Mouse (Mus musculus) T-helper 17 cell (primary cell): ENCODE results near the gene Olfr155.

Experiments
- in situ Hi-C, 2 experiments: fragments of 300-600 bp; cut with MboI, MseI; formaldehyde crosslinking; loops; 1 replicate in 1 of 2; 2 replicates in 1 of 2; pipeline ENCODE4 v1.15.1; 2025; ENCODE audit warnings: high pct_unique_total_duplicates in 2 of 2

Gene Olfr155

DNA sequence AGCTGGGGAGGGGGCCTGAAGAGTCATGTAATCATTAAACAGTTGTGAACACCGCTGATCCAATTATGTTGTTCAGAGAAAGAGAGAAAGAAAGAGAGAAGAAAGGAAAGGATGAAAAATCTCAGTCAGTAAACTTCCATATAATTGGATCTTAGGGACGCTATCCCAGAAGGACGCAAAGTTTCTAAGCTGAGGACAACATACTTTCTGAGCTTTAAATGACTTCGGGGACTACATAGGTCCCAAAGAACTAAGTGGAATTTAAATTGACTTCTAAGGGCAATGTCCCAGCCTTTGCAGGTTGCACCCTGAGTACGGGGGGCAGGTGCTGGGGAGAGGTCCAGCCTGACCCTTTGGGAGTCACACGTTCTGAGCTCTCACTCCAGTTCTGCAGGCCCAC lies at the start of gene Olfr155:
Gene Olfr155 (plus strand): TSS at position 301 of the 400 bp plus-strand sequence.
- in situ Hi-C loops: loop anchor here in 1 of 2 experiments (10.0 kb wide), 1 partner anchor 794 kb away; no protein-coding TSS in a partner anchor

DNA sequence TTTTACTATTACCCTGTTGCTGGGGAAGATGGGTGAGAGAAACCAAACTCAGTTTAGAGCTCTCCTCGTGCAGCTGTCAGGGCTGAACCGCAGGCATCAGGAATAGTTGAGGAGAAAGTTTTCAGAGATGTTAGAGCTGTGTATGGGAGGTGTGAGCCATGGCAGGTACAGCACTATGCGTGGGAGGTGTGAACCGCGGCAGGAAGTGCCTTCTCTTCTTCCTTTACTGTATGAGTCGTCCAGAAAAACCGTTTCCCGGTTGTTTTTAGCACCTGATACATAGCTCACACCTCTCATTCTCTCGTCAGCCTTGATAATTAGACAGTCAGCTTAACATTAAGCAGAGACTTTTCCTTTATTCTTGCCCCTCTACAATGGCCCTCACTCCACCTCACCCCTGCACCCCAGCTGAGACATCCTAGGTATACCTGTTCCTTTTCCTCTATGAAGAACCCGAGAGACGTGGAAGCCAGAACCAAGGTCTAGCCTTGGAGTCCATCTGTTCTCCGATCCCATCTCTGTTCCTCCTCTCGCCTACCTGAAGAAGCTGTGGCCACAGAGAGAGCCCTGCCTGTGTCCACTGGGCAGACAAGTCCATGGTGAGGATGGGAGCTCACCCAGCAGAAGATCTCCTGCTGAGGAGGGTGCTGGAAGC lies 28.3 kb upstream of the Olfr155 start:
- in situ Hi-C loops: no loop called here

DNA sequence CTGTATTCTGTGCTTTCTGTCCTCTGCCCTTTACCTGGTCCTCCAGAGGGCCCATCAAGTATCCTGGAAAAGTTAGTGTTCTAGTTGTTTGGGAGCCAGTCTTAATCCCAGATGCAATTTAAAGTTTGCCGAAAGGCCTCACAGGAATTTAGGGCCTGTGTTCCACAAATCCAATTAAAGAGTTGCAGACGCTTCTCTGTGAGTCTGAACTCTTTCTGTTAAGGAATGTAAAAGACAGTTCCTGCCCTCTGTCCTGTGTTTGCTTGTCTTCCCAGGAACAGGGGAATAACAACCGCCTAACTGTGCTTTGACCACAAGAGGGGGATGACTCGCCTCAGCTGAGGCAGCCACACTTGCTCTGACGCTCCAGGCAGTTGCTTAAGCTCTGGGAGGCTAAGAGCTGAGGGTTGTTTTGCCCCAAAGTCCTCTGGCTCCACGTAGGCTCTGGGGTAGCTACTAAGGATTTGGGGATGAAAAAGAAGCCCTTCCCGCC lies 27.5 kb upstream of the Olfr155 start, which contains the start of gene Olfr156:
Gene Olfr156 (minus strand): TSS at position 51 of the 493 bp plus-strand sequence.
- in situ Hi-C loops: no loop called here

DNA sequence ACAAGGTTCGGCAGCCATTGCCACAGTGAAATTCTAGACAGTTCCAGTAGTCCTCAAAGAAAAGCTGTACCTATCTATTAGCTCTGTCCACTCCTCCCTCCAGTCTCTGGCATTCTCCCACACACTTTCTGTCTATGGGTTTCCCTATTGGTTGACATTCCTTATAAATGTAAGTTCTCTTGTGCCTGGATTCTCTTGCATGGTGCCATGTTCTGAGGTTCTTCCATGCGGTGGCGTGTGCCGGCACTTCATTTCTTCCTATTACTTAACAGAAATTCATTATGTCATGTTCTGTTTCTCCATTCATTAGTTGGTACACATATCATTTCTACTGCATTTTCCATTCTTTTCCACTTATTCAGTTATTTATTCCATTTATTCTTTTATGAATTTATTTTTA lies 22.6 kb upstream of the Olfr155 start:
- in situ Hi-C loops: no loop called here

DNA sequence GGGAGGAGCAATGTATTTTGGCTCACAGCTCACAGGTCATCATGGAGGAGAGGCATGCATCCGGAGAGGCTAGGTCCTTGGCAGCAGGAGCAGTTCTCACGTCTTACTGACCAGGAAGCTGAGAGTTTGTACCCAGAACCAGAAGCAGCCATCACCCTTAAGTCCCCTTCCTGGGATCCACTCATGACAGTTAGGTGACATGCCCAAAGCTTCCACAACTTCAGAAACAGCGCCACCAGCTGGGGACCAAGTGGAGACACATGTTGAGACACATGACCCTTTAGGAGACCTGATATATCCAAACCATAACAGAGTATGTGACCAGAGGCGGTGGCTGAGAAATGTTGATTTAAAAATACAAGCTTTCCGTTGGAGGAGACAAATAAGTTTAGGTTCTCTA lies 19.3 kb upstream of the Olfr155 start:
- in situ Hi-C loops: no loop called here

DNA sequence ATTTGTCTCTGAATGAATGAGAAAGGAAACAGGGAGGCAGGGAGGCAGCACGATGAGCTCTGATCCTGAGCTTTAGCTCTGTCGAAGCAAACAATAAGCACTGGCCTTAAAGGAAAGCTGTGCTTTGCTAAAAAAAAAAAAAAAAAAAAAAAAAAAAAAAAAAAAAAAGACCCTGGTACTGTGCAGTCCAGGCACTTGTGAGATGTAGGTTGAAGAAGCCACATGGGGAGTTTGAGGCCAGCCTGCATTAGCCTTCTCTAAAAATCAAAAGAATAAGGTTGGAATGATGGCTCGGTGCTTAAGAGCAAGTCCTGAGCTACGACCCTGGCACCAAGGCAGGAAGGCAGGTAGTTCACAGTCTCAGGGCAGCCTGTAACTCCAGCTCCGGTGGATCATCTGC lies 17.6 kb upstream of the Olfr155 start:
- in situ Hi-C loops: no loop called here

DNA sequence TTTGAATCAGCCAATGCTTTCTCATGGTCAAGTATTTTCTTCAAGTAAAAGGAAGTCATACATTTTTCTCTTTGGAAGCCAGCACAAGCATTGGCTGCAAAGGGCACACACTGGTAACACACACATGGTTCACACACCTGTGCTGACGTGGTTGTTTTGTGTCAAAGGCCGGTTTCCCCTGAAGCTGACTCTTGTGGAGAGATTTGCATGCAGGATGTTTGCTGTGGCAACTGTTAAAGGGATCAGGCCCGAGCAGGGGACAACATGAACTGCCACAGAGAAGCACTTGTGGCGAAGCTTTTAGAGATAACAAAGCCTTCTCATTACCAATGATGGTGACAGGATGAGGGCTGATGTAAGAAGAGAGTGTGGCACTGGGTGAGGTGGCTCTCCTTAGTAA lies 16.6 kb upstream of the Olfr155 start:
- in situ Hi-C loops: loop anchor here in 1 of 2 experiments (5.0 kb wide), 1 partner anchor 698 kb away; no protein-coding TSS in a partner anchor

DNA sequence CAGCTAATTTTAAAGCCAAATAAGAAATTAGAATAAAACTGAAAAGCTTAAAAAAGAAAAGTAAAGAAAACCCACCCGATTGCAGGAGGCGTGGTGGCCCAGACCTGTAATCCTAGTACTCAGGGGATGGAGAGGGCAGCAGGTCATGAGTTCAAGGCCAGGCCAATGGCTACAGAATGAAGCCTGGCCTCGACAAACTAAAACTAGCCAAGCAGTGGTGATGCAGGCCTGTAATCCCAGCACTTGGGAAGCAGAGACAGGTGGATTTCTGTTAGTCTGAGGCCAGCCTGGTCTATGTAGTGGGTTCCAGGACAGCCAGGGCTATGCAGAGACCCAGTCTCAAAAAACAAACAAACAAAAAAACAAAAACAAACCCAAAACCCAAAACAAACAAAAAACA lies 13.0 kb upstream of the Olfr155 start:
- in situ Hi-C loops: loop anchor here in 1 of 2 experiments (5.0 kb wide), 1 partner anchor 694 kb away; no protein-coding TSS in a partner anchor

DNA sequence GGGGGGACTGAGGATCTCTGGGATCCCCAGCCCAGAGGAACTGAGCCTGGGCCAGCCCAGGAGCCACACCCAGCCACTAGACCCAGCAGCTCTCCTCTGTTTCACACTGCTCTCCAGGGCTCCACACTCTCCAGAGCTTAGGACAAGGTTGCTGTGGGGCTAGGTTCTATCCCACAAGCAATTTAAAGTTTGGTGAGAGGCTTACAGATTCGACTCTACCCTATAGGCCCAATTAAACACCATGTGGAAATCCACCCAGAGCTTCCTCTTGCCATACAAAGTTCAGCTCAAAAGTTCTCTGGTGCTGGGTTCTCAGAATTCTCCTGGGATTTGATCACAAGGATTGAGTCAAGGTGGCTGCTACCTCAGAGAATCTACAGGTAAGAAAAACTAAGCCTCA lies 11.3 kb upstream of the Olfr155 start, which contains the start of gene Olfr157:
Gene Olfr157 (minus strand): TSS at position 101 of the 400 bp plus-strand sequence.
- in situ Hi-C loops: no loop called here

DNA sequence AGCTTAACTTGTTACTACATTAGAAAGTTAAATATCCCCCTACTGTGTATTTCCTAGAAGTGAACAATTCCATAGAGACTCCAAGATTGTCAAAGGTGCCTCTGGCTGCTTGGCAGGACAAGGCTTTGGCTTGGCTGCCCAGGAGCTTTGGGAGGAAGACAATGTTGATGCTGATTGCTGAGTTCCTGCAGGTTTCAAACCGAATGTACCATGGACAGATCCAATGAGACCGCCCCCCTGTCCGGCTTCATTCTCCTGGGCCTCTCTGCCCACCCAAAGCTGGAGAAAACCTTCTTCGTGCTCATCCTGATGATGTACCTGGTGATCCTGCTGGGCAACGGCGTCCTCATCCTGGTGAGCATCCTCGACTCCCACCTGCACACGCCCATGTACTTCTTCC lies 2.7 kb downstream of the Olfr155 start:
- in situ Hi-C loops: loop anchor here in 1 of 2 experiments (10.0 kb wide), 1 partner anchor 791 kb away; no protein-coding TSS in a partner anchor

DNA sequence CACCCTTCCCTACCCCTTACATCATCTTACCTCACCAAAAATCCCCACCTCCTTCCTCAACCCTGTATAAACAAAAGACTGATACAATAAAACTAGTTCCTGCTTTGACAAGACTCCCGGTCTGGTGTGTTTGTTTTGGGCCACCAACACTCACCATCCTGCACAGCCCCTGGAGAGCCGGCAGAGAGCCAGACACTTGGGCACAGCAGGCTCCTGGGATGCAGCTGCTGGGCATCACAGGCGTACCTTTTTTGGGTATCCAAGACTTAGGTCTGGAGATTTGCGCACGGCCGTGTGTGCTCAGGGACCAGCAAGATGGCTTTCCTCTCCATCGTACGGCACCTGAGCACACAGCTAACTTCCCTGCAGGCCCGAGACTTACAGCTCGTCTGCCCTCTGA lies 8.5 kb downstream of the Olfr155 start:
- in situ Hi-C loops: loop anchor here (5.0 to 10.0 kb wide), 4 partner anchors 83 to 785 kb away; partner anchors contain the start of gene Tpm2 (in 1 of the 2)

DNA sequence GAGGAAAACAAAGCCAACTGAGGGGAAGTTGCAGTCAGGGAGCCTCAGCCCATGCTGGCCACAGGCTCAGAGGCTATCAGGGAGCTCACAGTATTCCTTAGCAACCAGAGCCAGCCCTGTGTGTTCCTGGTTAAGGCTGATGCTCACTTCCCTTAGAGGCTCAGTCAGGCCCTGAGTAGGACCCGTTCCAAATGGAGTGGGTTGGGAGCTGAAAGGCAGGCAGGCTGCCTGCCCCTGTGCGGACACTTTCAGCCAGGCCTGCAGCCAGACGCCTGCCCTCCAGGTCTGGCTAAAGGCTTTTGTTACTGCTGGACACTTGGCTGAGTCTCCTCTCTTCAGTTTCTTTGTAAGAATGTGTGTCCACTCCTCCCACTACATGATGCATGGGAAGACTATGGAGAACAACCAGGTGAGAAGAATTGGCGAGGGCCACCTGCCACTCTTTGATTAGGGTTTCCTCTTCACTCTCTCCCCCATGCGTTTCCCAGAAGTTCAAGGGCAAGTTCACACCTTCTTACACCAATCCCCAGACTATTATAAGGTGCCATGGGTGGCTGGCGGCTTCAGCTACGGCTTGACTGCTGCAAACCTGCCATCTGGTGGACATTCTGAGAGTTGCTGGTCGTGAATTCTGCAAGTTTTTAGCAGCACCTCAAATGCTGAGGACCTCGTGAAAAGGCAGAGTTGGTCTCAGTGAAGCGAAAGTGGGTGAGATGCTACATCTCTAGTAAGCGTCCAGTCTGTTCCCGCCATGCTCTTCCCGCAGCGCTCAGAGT lies 9.6 kb downstream of the Olfr155 start:
- in situ Hi-C loops: loop anchor here in 1 of 2 experiments (10.0 kb wide), 1 partner anchor 336 kb away; the partner anchor contains the start of gene Tpm2

DNA sequence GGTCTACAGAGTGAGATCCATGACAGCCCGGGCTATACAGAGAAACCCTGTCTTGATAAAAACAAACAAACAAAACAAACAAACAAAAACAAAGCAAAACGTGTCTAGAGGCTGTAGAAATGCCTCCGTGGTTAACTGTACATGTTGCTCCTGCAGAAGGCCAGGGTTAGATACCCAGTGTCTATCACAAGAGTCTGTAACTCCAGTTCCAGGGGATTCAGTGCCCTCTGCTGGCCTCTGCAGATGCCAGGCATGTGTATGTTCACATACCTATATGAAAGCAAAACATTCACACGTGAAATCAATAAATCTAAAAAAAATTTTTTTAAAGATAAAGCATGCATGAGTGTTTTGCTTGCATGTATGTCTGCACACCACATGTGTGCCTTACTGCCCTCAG lies 11.9 kb downstream of the Olfr155 start:
- in situ Hi-C loops: loop anchor here in 1 of 2 experiments (10.0 kb wide), 1 partner anchor 338 kb away; the partner anchor contains the start of gene Tpm2

DNA sequence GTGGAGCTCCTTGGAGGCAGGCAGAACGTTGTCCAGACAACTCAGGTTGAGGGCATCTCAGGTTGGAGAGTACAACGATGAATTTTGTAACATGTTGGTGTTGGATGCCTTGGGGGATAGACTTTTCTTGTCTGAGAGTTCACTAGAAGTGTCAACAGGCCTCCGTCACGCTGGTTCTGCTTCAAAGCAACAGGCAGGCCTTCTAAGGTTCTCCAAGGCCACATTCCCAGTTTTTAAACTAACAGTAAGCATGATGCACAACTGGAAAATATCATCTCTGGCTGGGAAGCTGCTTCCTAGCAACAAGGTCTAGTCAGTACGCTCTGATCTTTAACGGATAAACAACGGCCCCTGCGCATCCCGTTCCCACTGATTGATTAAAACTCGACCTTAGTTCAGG lies 18.5 kb downstream of the Olfr155 start:
- in situ Hi-C loops: loop anchor here in 1 of 2 experiments (10.0 kb wide), 1 partner anchor 345 kb away; the partner anchor contains the start of gene Tpm2

DNA sequence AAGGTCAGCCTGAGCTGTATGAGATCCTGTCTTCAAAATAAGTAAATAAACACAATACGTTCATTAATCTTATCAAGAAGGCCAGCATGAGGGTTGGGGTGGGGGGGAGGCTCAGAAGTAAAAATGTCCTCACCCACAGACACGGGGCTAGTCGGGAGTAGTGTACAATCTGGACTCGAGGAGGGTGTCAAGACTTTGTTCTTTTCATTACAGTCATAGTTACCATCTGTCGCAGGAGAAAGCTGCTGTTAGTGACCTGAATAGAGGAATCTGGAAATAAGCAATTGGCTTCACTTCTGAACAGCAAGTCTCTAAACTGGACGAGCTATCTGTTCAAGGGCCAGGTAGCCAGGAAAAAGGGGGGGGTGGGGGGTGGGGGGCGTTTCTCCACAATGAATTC lies 23.1 kb downstream of the Olfr155 start:
- in situ Hi-C loops: no loop called here

DNA sequence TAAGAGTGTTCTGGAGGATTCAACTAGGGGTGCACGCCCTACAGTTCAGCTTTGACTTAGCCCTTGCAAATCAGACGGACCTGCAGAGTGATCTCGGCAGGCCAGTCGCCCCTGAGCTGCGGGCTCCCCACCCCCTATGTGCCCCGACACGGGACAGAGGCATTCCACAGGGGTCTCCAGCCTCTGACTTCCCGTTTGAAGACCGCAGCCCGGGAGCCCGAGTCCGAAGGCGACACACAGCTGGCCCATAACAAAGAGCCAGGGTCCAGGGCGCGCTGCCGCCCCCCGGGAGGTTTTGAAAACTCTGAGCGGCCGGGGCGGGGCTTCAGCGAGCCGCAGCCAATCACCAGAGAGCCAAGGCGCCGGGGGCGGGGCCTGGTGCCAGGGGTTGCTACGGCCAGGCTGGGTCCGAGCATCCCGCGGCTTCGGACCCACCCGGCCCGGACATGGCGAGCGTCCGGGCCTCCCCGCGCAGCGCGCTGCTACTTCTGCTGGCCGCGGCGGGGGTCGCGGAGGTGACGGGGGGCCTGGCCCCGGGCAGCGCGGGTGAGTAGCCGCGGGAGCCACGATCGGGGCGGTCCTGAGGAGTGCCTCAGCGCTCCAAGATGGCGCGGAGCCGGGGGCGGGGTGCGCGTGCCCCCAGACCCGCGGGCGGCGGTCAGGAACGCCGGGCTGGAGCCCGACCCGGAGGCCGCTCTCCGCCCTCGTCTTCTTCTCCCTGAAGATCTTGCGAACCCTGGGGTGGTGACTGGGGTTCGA lies 24.0 kb downstream of the Olfr155 start, which contains the start of gene Reck:
Gene Reck (plus strand): TSS at position 371 of the 759 bp plus-strand sequence.
- in situ Hi-C loops: no loop called here

DNA sequence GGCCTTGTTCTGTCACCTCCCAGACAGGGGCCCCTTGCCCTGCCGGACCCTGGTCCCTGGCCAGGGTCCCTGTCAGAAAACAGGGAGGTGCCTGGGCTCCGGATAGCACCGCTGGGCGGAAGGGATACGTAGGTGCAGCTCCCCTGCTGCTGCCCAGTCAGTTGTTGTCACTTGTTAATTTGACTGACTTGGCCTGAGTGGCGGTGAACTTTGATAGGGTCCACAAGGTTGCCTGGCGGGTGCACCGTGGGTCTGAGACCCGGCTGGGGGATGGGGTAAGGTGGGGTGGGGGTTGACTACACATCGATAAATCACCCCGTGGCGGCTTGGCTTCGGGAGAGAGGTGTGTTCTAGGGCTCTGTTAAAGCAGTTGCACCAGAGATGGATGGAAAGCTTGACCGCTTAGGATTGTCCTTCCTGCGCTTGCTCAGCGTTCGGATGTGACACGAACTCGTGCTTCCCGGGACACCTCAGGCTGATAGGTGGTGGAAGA lies 24.6 kb downstream of the Olfr155 start:
- in situ Hi-C loops: no loop called here

DNA sequence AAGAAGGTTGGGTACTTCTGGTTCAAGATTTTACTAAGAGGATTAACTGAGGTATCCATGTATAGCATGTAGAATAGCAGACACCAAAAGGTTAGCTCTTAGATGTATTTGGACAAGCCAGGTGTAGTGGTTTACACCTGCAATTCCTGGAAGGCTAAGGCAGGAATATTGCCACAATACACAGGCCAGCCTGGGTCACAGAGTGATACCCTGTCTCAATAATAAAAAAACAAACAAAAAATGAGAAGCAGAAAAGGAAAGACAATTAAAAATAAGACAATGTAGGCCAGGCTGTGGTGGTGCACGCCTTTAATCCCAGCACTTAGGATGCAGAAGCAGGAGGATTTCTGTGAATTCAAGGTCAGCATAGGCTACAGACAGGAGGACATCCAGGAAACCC lies 25.9 kb downstream of the Olfr155 start:
- in situ Hi-C loops: no loop called here

DNA sequence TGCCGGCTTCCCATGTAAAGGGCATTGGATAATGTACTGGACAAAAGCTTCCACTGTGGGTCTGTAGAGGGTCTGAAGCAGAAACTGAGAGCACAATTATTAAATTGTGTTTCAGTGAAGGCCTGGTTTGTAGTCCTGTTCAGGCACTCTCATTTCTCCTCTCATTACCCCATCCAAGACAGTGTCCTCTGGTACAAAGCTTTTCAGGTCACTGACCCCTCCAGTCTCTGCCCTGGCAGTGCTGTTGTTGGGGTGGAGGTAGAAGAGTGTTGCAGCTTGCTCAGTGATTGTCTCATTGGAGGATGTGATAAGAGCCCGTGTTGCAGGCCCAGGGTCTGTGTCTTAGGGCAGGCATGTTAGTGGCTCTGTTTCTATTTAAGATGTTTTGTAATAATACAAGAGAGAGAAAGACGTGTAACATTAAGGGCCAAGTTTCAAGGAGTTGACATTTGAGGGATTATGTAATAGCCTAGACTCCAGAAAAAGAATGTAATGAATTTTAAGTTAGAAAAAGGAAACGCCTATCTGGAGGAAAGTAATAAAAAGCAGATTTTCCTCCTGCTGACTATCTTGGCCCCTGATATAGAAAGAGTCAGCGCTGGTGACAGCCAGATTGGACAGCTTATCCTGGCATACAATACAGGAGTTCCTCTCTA lies 26.9 kb downstream of the Olfr155 start:
- in situ Hi-C loops: no loop called here

DNA sequence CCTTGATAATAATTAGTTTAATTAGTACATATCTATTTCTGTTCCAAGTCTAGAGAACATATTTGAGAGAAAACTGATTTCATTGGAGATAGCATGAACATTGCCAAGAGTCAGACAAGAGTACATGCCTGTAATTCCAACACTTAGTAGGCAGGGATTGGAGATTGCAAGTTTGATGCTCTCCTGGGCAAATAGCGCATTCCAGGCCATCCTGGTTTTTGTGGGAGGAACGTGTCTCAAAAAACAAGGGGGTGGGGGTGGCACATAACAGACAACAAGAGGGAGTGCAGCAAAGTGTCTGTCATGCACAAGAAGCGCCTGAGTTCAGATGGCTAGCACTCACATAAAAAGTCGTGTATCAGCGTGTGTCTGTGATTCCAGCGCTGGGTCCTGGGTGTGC lies 28.2 kb downstream of the Olfr155 start:
- in situ Hi-C loops: no loop called here
